Mouse (Mus musculus) forebrain, embryonic 16.5 days (tissue): ENCODE measurements at regions not wholly inside any gene's neighbourhood (a gene's known extent, or its start where the extent isn't known, plus 50 kb on each side); places are given as distances from the start of the nearest gene placed in this dataset.

ENCODE experiments used
- ATAC-seq: fragments of 200-750 bp; cut with Nextera tagmentation; 2 replicates; pipeline ENCODE4 v1.8.0; 2017; ENCODE audit warnings: mild to moderate bottlenecking, moderate library complexity
- H3K27ac ChIP-seq: fragments of 300-500 bp; sonication (generic); 2 replicates; pipeline ENCODE4 v1.5.1; 2014; ENCODE audit warnings: low read length, control low read depth
- H3K27me3 ChIP-seq: fragments of 300-500 bp; sonication (generic); replicated peaks from 2 replicates; pipeline ENCODE4 v1.6.1; 2014; ENCODE audit warnings: low read length; ENCODE audit not compliant: control insufficient read depth, insufficient read depth
- H3K36me3 ChIP-seq: fragments of 300-500 bp; sonication (generic); 2 replicates; pipeline ENCODE4 v1.6.1; 2014; ENCODE audit not compliant: control insufficient read depth, insufficient read depth
- H3K4me1 ChIP-seq: fragments of 300-500 bp; sonication (generic); replicated peaks from 2 replicates; pipeline ENCODE4 v1.6.1; 2014; ENCODE audit warnings: low read length; ENCODE audit not compliant: control insufficient read depth, insufficient read depth
- H3K4me2 ChIP-seq: fragments of 300-500 bp; sonication (generic); 2 replicates; pipeline ENCODE4 v1.6.1; 2014; ENCODE audit warnings: mild to moderate bottlenecking, low read length, control low read depth
- H3K4me3 ChIP-seq: fragments of 300-500 bp; sonication (generic); replicated peaks from 2 replicates; pipeline ENCODE4 v1.5.1; 2014; ENCODE audit warnings: mild to moderate bottlenecking, low read length, control low read depth
- H3K9ac ChIP-seq: fragments of 300-500 bp; sonication (generic); replicated peaks from 2 replicates; pipeline ENCODE4 v1.6.1; 2014; ENCODE audit warnings: low read depth, low read length, control low read depth
- H3K9me3 ChIP-seq: fragments of 300-500 bp; sonication (generic); 2 replicates; pipeline ENCODE4 v1.6.1; 2016; ENCODE audit warnings: low read length; ENCODE audit not compliant: control insufficient read depth
- WGBS: fragments of 180-500 bp; shearing (Covaris S2); extraction: QIAGEN DNeasy Blood & Tissue Kit; methylation state at CpG from one replicate; pipeline ENCODE4 v1.1.7; 2014; 5-methylcytosine and 5-hydroxymethylcytosine counted together

DNA sequence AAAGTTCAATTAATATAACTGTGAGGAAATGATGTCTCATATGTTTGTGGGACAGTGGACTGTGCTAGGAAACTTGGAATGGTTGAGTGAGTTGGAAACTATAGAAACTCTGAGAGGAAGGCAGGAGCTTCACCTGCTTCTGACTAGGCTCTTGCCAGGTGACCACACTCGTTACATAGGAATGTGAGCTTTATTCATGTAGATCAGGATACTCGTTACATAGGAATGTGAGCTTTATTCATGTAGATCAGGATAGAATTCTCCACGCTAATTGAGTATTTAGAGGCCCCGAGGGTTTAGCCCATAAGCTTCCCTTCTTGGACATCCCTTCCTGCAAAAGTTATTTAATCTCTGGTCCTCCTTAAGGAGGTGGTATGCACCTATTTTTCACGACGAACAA lies 101.9 kb downstream of the Gm9733 start:
- no peak overlapping the region for H3K4me3 ChIP-seq
- no peak overlapping the region for H3K9ac ChIP-seq
- no peaks in the 10 kb centered on the region for H3K27me3 ChIP-seq
- H3K4me2 ChIP-seq: no peak overlapping the region
- H3K4me1 ChIP-seq: no peaks in the 10 kb centered on the region
- 40% methylated on average over 6 of the region's 6 CpGs for WGBS
- no peak for ATAC-seq
- no peak overlapping the region for H3K27ac ChIP-seq
- no peaks in the 10 kb centered on the region for H3K9me3 ChIP-seq
- no peaks in the 10 kb centered on the region for H3K36me3 ChIP-seq

DNA sequence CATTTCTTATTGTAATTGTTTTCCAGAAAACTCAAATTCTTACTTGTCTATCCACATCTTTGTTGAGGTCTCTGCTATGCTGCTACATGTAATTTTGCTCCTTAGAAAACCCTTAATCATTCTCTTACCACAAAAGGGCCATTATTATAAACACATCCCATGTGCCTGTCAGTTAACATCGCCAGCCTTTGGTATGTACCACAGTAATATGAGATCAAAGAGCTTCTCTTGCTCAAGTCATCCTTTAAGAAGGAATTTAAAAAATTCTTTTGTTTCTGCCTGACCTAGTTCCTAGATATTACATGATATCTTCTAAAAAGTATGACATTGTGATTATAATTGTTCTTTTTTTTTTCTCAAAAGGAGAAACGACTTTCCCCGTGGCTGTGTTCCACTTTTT lies 100.7 kb downstream of the Gm9733 start:
- Histone ChIP-seq H3K4me3 (no peak overlapping the region), H3K36me3 (no peaks in the 10 kb centered on the region), H3K4me2 (no peak overlapping the region), H3K27me3 (no peaks in the 10 kb centered on the region), H3K4me1 (no peaks in the 10 kb centered on the region), H3K9ac (no peak overlapping the region), H3K9me3 (no peaks in the 10 kb centered on the region), H3K27ac (no peak overlapping the region)
- ATAC-seq: no peak
- 37% methylated on average over 3 of the region's 3 CpGs for WGBS

DNA sequence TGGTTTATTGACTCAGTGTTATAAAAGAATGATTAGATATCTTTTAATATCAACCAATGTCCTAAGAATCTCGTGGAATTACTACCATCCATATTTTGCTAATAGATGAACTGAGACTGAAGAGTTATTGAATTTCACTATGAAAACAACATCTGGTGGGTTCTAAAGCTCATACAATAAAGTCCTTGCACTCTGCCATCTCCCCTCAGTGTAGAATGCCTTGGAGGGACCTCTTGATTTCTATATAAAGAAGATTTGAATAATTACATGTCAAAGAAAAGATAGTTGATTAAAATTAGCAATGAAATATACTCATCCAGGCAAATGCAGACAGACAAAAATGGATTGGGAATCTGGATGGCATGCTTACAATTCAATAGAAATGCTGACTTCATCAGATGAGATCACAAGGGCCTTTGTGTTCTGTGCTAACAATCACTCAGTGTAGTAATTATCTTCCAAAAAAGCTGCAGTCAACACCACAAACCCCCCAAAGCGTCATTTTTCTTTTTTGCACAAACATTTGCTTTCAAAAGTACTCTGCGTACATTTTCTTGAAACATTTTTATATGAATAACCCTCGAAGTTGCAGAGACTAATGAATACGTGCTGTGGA lies 94.2 kb downstream of the Gm9733 start:
- Histone ChIP-seq H3K4me2 (no peak overlapping the region), H3K4me3 (no peak overlapping the region), H3K9ac (no peak overlapping the region), H3K27me3 (no peaks in the 10 kb centered on the region), H3K36me3 (no peaks in the 10 kb centered on the region), H3K4me1 (no peaks in the 10 kb centered on the region), H3K27ac (peak overlapping the region; percentile 50; the same call in 1 of the 2 replicates), H3K9me3 (no peaks in the 10 kb centered on the region)
- peak; percentile 84 for ATAC-seq
- WGBS: 65% methylated on average over 5 of the region's 5 CpGs

DNA sequence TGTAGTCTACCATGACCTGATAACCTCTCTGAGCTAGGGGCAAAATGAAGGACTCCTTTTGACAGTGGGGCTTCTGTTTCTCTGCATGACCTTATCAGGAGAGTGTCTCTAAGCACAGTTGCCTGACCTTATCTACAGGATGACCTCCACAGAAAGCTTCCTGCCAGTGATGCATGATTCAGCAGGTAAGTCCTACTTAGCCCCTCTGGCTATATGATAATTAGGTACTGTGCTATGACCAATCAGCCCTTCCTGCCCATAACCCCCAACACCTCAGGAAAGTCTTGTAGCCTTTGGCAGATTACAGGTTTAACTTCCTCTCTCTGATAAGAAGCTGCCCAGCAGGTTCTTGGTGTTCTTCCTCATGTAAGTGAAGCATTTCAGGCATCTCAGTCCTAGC lies 89.7 kb downstream of the Gm9733 start:
- Histone ChIP-seq H3K4me1 (no peaks in the 10 kb centered on the region), H3K4me3 (no peak overlapping the region), H3K36me3 (no peaks in the 10 kb centered on the region), H3K9me3 (no peaks in the 10 kb centered on the region), H3K27ac (no peak overlapping the region), H3K9ac (no peak overlapping the region), H3K4me2 (no peak overlapping the region), H3K27me3 (no peaks in the 10 kb centered on the region)
- no peak for ATAC-seq

DNA sequence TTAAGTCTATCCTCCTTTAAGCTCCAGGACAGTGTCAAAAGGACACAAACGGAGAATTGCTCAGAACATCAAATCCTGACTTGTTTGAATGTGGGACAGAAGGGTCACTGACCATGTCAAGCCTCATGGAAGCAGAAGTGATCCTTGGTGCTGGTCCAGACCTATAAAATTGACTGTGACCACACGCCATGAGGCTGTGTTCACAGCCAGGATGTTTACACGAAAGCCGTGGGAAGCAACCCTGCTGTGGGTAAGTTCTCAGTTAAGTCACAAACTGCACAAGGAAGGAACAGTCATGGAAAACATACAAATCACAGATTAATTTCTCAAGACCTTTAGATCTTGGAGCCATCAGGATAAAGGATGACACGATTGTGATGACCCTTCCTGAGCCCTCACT lies 88.5 kb downstream of the Gm9733 start:
- Histone ChIP-seq H3K4me2 (no peak overlapping the region), H3K9me3 (no peaks in the 10 kb centered on the region), H3K4me3 (no peak overlapping the region), H3K27me3 (no peaks in the 10 kb centered on the region), H3K27ac (no peak overlapping the region), H3K36me3 (no peaks in the 10 kb centered on the region), H3K4me1 (no peaks in the 10 kb centered on the region), H3K9ac (no peak overlapping the region)
- WGBS: 84% methylated on average over 5 of the region's 5 CpGs
- no peak for ATAC-seq

DNA sequence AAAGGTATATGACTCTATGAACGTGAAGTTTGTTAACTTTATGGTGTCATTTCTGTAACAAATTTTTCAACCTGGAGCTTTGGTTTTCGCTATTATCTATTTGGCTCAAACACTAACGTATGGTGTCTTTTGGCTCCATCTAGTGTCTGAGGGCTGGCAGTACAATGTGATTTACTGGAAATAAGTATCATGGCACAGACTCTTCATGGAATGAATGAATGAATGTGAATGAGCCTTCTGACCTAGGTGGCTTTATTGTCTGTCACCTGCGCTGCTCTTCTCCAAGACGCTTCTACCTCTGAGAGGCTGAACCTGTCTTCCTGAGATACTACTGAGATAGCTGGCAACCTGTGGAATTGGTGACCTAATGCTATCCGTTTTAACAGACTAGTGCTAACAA lies 87.1 kb downstream of the Gm9733 start:
- no peak overlapping the region for H3K4me2 ChIP-seq
- H3K9me3 ChIP-seq: no peaks in the 10 kb centered on the region
- H3K27ac ChIP-seq: no peak overlapping the region
- peak; percentile 55; the same call in 1 of the 2 replicates for ATAC-seq
- H3K27me3 ChIP-seq: no peaks in the 10 kb centered on the region
- H3K9ac ChIP-seq: no peak overlapping the region
- no peak overlapping the region for H3K4me3 ChIP-seq
- H3K4me1 ChIP-seq: no peaks in the 10 kb centered on the region
- H3K36me3 ChIP-seq: no peaks in the 10 kb centered on the region
- WGBS: 21% methylated on average over 6 of the region's 6 CpGs
